Mouse (Mus musculus): Measurements from ENCODE around the gene Klhdc4. TPM values are rescaled to one million over a fixed set of nuclear protein-coding genes. Genes with fewer than 3 reads are reported as not detected.

Klhdc4 gene
- total RNA-seq, 2 experiments from 2014 or later: 35.0 to 41.4 TPM

GRCm38 (mm10) chr8:121850436-121850820, 21.1 kb upstream of the Klhdc4 start:
- ATAC-seq (replicated peaks; ENCODE audit: poor library complexity, severe bottlenecking): no peak

DNA sequence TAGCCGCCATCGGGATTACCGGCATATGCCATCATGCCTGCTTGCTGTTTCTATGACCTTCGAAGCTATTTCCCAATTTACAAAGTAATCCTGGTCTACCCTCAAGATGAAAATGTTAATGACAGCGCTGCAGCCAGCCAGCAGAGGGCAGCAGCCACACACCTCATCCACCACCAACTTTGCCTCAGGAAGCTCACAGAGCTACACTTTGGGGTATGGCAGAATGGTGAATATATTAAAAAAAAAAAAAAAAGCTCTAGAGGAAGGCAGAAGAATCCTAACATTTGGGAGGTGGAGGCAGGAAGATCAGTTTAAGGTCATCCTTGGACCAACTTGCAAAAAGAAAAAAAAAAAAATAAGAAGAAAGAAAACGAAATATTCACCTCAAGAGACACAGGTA, 20.6 kb upstream of the Klhdc4 start:
- peak; percentile 38 for ATAC-seq (replicated peaks; ENCODE audit: poor library complexity, severe bottlenecking)

GRCm38 (mm10) chr8:121849303-121849702, 19.9 kb upstream of the Klhdc4 start:
- no peak for ATAC-seq (replicated peaks; ENCODE audit: poor library complexity, severe bottlenecking)

GRCm38 (mm10) chr8:121848495-121848894, 19.1 kb upstream of the Klhdc4 start:
- peak; percentile 64 for ATAC-seq (replicated peaks; ENCODE audit: poor library complexity, severe bottlenecking)

- no peak for ATAC-seq (replicated peaks; ENCODE audit: poor library complexity, severe bottlenecking)
Observed at GRCm38 (mm10) chr8:121847987-121848386, 18.6 kb upstream of the Klhdc4 start.

- peak; percentile 33 for ATAC-seq (replicated peaks; ENCODE audit: poor library complexity, severe bottlenecking)
Observed at GRCm38 (mm10) chr8:121847261-121847822, 18.0 kb upstream of the Klhdc4 start.

GRCm38 (mm10) chr8:121846815-121847214, 17.4 kb upstream of the Klhdc4 start:
- ATAC-seq (replicated peaks; ENCODE audit: poor library complexity, severe bottlenecking): no peak

- peak; percentile 47 for ATAC-seq (replicated peaks; ENCODE audit: poor library complexity, severe bottlenecking)
Observed at GRCm38 (mm10) chr8:121844765-121845164, 15.4 kb upstream of the Klhdc4 start.

DNA sequence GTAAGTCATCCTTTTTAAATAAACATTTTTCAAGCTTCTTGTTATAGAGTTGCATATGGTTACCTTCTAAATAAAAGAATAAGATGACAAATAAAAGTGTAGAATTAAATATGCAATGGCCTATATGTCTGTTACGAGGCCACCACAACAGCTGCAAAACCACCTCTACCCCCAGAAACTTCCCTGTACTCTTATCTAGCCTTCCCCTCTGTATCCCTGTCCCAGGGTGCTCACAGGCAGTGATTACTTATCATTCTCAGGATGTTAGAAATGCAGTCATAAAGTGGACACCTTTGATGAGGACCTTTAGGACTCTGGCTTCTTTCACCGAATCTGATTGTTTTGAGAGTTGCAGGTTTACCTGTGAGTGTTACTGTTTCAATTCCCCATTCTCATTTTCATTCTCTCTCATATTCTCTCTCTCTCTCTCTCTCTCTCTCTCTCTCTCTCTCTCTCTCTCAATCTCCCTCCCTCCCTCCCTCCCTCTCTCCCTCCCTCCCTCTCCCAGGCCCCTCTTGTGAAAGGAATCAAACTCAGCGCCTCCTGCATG, 13.9 kb upstream of the Klhdc4 start:
- no peak for ATAC-seq (replicated peaks; ENCODE audit: poor library complexity, severe bottlenecking)

DNA sequence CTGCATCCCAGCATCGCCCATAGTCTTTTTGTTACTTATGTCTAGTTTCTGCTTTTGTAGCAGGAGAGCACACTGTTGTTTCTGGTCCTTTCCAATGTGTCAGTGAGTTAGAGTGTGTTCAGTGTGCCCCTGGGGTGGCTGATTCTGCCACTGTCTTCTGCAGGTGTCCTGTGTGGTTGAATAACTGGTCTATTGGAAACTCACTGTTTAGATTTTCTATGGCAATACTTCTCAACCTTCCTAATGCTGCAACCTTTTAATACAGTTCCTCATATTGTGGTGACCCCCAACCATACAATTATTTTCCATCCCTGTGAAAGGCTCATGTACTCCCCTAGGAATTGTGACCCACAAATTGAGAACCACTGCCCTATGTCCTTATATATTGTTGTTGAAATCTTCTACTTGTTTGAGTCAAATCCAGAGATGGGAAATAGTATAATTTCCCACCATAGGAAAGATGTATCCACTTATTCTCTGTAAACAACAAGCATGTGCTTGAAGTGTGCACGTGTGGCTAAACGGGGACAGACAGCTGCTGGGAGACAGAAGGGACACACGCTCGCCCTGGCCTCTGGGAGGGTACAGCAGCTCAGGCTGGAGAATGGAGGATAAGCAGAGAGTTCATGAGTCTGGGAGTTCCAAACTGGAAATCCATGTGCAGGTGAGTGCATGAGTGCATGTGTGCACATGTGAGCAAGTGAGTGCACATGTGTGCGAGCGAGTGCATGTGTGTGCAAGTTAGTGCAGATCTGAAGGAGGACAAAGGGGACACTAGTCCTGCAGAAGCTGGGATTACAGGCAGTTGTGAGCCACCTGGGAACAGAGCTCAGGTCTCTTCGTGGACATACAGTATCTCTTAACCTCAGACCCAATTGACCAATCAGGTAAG, 12.9 kb upstream of the Klhdc4 start:
- ATAC-seq (replicated peaks; ENCODE audit: poor library complexity, severe bottlenecking): no peak

GRCm38 (mm10) chr8:121841242-121841641, 11.9 kb upstream of the Klhdc4 start:
- peak; percentile 60 for ATAC-seq (replicated peaks; ENCODE audit: poor library complexity, severe bottlenecking)

GRCm38 (mm10) chr8:121832503-121832902, 3.1 kb upstream of the Klhdc4 start:
- peak; percentile 69 for ATAC-seq (replicated peaks; ENCODE audit: poor library complexity, severe bottlenecking)

DNA sequence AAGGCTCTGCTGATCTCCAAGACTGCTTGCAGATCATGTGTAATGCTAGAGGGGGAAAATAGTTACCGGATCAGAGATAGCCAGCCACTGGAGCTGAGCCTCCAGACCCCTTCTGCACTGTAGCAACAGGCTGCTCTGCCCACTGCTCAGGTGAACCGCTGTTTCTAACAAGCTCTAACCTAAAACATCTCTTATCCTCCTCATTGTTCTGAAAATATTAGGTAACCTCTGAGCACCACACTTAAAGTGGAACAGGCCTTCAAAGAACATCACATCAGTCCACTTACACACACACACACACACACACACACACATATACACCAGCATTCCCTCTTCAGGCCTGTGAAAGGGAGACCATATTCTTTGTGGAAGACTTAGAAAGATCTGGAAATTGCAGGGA, 2.7 kb upstream of the Klhdc4 start:
- ATAC-seq (replicated peaks; ENCODE audit: poor library complexity, severe bottlenecking): no peak

DNA sequence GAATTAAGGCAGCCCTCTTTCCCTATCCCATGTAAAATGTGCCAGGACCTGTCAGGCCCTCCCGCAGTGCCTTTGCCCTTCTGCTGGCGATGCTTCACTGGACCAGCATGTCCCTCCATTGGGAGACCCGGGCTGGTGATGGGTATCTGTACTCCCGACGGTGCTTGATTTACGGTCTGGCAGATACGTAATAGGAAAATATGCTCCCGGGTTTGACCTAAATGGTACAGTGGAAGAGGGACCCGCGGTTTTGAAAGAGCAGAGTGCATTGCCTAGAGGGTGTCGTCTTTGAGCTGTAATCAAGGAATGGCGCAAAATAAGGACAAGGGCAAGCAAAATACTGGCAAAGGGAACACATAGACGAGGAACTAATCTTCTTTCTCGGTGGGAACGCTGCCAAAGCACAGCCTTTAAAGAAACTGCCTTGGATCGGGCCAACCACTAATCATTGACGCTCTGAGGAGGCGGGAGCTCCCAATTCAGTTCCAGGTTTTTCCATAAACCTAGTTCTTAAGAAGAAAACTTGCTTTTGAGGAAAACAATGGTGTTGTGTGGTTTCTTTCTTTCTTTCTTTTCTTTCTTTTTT, 501 bp upstream of the Klhdc4 start:
- ATAC-seq (replicated peaks; ENCODE audit: poor library complexity, severe bottlenecking): peak; percentile 53

GRCm38 (mm10) chr8:121828376-121829023, 869 bp downstream of the Klhdc4 start:
- no peak for ATAC-seq (replicated peaks; ENCODE audit: poor library complexity, severe bottlenecking)

DNA sequence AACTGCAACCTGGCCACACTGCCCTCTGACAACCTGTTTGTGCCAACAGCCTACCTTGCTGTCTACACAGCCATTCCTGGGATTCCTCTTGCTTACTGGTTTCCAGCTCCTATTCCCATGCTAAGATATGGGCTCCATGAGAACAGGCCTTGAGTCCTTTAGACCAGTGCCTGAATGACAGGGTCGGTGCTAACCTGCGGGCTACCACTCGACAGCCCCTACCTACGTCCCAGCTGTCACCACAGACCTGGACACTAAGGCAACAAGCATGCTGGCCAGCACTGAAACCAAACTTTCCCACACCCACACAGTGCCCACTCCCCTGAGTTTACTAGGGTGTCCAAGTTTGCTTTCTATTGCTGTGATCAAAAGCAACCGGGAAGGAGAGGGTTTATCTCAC, 1.6 kb downstream of the Klhdc4 start:
- no peak for ATAC-seq (replicated peaks; ENCODE audit: poor library complexity, severe bottlenecking)

GRCm38 (mm10) chr8:121821770-121822169, 7.6 kb downstream of the Klhdc4 start:
- ATAC-seq (replicated peaks; ENCODE audit: poor library complexity, severe bottlenecking): no peak

- ATAC-seq (replicated peaks; ENCODE audit: poor library complexity, severe bottlenecking): no peak
Observed at GRCm38 (mm10) chr8:121821320-121821719, 8.0 kb downstream of the Klhdc4 start.

DNA sequence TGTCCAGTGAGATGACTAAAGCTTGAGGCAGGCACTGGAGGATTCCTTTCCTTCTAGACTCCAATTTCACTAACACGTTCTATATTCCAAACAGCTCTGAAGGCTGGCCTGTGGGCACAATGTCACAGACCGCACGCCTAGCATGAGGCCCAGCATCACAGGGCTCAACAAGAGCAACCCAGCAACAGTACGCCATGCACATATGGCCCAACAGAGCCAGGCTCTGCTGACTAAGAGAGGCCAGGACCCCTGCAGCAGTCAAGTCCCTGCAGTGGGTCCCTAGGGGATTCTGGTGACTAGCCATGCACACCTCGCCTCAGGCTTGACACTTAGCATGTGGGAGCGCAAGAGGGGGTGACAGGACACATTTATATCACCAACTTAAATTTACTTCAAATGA, 8.5 kb downstream of the Klhdc4 start:
- no peak for ATAC-seq (replicated peaks; ENCODE audit: poor library complexity, severe bottlenecking)

GRCm38 (mm10) chr8:121818226-121818625, 11.1 kb downstream of the Klhdc4 start:
- ATAC-seq (replicated peaks; ENCODE audit: poor library complexity, severe bottlenecking): no peak

All from granulocyte monocyte progenitor cell, adult 5-6 weeks (primary cell).